Mouse (Mus musculus) brain, embryonic 14.5 days (tissue): ENCODE measurements at regions not wholly inside any gene's neighbourhood (a gene's known extent, or its start where the extent isn't known, plus 50 kb on each side); places are given as distances from the start of the nearest gene placed in this dataset.
"Not testable (repeated sequence)": the region's sequence is repeated elsewhere in the genome, so short reads cannot be mapped to it uniquely, and the experiment has no call there.

Experiments used
- DNase-seq: peaks from one replicate; pipeline ENCODE4 v3.0.0-alpha.2; 2011; ENCODE audit warnings: low read depth
- CTCF ChIP-seq: fragments of 200-500 bp; IDR thresholded peaks from 2 replicates; pipeline ENCODE4 v1.5.1; 2012; ENCODE audit warnings: inconsistent platforms, mild to moderate bottlenecking, moderate library complexity, borderline replicate concordance; ENCODE audit not compliant: insufficient read depth, insufficient read length; ENCODE audit errors: extremely low read depth
- POLR2A ChIP-seq: fragments of 200-500 bp; IDR thresholded peaks from 2 replicates; pipeline ENCODE4 v1.6.1; 2012; ENCODE audit warnings: mild to moderate bottlenecking, inconsistent platforms, borderline replicate concordance; ENCODE audit not compliant: poor library complexity, insufficient read depth, insufficient read length, severe bottlenecking; ENCODE audit errors: extremely low read depth

DNA sequence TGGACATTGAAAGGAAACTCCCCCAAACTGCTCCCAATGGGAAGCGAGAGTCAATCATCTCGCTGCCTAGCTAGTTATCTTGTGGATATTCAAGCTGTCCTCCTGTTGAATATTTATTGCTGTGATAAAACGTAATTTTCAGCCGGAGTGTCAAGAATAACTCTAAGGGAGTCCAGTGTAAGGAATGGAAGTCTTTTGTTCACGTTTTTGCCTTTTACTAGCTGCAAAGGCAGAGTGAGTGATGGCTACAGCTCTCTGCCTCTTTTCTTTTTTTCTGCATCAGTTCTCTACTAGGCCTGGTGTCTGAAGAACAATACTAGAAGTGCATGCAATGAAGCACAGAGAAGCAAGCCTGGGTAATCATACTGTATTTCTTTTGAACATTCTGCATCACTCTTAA lies 679.7 kb downstream of the Trib2 start:
- no peak for TF ChIP-seq CTCF
- DNase-seq, result peak; percentile 43

DNA sequence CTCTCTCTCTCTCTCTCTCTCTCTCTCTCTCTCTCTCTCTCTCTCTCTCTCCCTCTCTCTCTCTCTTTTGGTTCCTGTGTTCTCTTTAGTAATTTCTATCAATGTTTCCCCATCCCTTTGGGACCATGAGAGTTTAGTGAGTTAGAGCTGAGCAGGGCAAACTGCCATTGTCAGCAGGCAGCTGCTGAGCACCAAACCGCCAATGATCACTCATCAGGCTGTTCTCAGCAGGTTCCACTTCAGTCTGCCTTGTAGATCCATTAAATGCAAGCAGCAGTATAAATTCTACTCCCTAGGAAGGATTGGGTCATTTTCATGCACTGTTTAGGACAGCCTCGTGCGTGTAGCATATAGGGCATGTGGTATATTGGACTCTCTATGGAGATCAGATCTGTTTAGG lies 692.5 kb downstream of the Trib2 start:
- peak; percentile 49 for DNase-seq
- TF ChIP-seq POLR2A (no peak), CTCF (no peak)

DNA sequence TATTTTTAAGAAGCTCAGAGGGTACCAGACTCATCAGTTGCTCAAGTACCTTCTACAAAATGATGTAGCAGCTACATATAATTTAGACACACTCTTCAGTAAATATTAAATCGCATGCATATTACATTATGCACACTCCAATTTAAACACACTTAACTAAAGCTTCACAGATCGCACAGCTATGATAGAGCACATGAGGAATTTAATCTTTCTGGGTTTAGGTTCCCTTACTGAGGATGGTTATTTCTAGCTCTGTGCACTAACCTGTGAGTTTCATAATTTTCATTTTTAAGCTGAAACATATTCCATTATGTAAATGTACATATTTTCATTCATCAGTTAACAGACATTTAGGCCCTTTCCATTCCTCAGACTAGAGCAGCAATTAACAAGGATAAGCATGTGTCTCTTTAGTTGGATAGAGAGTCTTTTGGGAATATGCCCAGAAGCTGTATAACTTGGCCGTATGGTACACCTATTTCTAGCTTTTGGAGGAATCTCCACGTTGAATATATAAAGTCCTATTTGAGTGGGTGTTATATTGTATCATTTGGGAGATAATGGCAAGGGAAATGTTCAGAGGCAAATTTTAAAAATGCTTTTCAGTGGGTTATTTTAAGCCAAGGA lies 694.0 kb downstream of the Trib2 start:
- TF ChIP-seq POLR2A (no peak), CTCF (no peak)
- peak; percentile 59 for DNase-seq

DNA sequence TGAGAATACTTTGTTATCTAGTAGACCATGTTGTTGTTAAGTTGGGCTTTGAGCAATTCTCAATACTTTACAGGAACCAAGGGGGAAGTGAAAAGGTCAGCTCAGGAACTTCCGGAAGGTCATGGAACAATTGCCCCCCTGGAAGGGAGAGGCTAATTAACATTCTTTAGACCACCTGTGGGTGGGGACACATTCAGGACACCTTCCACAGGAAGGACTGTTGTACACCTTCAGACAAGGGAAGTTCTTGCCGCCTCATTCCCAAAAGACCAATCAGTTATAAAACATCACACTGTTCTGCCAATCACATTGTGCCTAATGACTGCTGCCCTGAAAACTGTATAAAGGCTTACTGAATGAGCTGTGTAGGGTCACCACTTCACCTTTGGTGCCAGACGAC lies 701.2 kb downstream of the Trib2 start:
- no peak for TF ChIP-seq CTCF
- TF ChIP-seq POLR2A, result no peak
- DNase-seq, result no peak

DNA sequence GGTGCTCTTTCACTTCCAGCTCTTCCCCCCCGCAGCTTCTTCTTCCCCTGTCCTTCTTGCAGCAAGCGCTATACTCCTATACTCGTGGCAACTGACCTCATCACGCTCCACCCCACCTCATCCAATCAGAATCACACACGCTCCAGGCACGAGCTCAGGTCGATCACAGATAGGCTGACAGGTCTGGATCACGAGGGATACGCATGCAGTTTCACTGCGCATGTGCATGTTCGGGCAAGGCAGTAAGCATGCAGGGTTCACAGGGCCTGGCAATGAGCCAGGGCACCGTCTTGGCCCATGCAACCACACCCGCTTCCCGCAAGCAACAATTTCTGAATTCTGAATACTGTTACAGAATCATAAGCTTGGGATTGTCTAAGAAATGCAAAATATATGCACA lies 701.9 kb downstream of the Trib2 start:
- no peak for TF ChIP-seq POLR2A
- TF ChIP-seq CTCF, result no peak
- no peak for DNase-seq

DNA sequence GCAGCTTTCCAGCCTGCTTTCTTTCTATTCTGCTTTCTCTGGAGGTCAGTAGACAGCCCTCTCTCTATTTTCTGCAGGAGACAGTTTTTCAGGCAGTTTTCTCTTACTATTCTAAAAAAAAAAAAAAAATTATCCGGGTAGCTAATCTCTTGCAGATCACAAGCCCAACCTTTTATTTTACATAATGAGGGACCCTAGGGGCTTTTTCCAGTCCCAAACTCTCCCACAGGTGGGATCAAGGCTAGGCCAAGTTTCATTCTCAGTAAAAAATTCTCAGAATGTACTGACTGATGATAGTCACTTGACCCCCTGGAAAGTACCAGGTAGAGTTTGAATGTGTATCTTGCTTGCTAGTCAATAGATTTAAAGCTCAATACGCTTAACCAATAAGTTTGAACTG lies 705.7 kb downstream of the Trib2 start:
- TF ChIP-seq CTCF, result no peak
- TF ChIP-seq POLR2A, result no peak

DNA sequence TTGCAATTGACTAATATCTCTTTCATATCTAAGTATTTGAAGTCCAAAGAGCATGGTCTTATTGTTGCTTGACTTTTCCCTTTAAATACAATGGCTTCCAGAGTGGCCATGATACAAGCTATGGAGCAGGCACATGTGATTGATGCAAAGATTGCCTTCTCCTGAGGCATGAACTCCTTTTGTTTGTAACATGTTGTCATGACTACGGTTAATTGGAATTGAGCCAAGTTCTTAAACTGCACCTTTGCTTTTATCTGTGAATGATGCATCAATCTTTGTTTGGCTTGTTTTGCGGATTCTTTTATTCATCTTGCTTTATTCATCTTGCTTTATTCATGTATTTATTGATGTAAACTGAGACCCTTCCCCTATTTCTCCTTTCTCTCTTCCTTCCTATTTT lies 711.8 kb downstream of the Trib2 start:
- TF ChIP-seq CTCF (no peak), POLR2A (no peak)
- DNase-seq, result peak; percentile 51

More for the DNA sequence above, 705.7 kb downstream of the Trib2 start:
- DNase-seq, result no peak

DNA sequence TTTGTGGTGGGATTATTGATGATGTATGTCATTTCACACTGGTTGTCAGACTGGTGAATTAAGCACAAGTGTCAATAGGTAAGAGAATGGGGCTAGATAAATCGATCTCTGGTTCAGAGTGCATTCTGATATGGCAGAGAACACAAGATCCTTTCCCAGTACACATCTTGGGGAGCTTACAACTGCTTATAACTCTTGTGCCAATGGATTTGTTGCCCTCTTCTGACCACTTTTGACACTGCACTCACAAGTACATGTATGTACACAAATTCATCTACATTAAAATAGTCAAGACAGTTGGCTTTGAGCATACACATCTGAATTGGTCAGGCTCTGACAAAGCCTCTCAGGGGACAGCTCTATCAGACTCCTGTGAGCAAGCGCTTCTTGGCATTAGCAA lies 738.1 kb downstream of the Trib2 start:
- TF ChIP-seq CTCF (peak; percentile 47), POLR2A (no peak)
- DNase-seq, result peak; percentile 91

DNA sequence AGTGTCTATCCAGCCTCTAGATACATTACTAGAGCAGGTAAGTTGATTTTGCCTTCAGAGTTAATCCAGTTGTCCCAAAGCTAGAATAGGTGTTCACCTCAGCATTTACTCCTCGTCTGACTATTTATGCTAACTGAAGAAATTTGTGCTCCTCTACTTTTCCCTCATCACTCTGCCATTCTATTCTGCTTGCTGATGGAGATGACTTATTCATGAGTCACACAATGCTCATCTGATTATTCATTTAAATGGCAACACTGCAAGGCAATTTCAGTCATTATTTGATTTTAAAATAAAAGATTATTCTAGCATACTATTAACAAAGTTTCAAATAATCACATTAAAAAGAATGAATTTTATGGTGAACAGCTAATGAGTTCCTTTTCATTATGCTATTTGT lies 752.4 kb downstream of the Trib2 start:
- TF ChIP-seq CTCF (no peak), POLR2A (no peak)
- DNase-seq, result peak; percentile 43

DNA sequence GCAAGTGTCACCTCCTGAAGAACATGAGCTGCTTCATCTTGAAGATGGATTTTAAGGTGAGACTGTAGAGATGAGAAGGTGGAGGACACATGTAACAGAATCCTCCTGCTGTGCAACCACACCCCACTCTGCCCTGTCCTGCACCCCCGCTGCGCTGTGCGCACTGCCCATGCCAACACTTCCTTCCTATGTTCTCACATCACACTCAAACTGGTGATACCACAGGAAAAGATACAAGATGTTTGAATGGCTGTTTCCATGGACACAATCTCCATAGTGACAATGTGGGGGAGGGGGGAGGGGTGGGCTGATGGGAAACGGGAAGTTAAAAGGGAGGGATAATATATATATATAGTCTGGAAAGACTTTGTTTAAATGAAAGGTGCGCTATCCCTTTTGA lies 765.3 kb downstream of the Trib2 start:
- no peak for DNase-seq
- no peak for TF ChIP-seq CTCF
- TF ChIP-seq POLR2A, result no peak

DNA sequence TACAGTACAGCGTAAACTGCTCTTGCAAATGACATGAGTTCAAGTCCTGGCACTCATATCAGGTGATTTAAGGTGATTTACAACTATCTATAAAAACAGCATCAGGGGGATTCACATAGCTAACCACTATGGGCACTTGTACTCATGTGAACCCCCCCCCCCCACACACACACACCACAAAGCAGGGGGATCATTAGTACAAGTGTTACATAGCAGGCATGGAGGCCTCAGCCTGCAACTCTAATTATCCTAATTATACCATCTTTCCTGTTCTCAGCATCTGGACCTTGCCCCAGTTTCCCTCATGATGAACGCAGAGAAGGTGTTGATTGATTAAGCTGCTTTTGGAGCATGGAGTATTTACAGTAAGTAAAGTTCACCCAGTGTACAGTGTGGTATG lies 773.5 kb downstream of the Trib2 start:
- no peak for TF ChIP-seq CTCF
- TF ChIP-seq POLR2A, result no peak
- DNase-seq, result peak; percentile 45

DNA sequence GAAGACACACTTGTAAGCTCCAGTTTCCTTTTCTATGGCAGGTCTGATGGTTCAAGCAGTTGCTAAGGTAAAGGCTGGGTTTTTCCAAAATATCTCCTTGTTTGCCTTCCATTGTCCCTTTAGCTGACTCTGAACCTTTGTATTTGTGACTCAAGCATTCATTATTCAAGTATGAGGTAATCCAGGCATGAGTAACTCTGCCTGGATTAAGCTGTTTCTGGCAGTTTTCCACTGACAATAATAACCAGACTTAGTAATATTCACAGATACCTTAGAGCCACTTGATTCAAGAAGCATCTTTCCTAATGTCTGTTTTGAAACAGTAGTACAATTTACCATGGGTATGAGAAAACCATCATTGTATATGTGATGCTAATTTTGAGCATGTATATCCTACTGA lies 805.6 kb downstream of the Trib2 start:
- DNase-seq, result no peak
- TF ChIP-seq CTCF (no peak), POLR2A (no peak)

DNA sequence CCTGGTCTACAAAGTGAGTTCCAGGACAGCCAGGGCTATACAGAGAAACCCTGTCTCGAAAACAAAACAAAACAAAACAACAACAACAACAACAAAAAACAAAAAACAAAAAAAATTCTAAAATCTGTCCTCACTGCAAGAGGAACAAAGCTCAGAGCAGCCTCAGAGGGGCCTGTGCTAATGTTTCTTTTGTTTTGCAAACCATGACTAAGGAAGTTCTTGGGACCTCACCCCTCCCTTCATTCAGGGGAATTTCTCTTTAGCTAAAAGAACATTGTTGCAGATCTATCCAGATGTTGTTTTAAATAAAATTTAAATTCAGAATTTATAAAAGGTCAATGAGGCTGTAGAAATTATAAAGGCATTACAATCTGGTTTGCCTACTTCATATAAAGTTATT lies 814.3 kb downstream of the Trib2 start:
- DNase-seq, result not testable (repeated sequence)
